Mouse (Mus musculus) ovary, adult 18-20 months (tissue): ENCODE measurements around the gene Prkcb.
"Not testable (repeated sequence)": the region's sequence is repeated elsewhere in the genome, so short reads cannot be mapped to it uniquely, and the experiment has no call there.

ENCODE experiments used
- DNase-seq: peaks from one replicate; pipeline ENCODE4 v3.0.0; 2022; ENCODE audit warnings: low spot score, mixed read lengths

The Prkcb gene

DNA sequence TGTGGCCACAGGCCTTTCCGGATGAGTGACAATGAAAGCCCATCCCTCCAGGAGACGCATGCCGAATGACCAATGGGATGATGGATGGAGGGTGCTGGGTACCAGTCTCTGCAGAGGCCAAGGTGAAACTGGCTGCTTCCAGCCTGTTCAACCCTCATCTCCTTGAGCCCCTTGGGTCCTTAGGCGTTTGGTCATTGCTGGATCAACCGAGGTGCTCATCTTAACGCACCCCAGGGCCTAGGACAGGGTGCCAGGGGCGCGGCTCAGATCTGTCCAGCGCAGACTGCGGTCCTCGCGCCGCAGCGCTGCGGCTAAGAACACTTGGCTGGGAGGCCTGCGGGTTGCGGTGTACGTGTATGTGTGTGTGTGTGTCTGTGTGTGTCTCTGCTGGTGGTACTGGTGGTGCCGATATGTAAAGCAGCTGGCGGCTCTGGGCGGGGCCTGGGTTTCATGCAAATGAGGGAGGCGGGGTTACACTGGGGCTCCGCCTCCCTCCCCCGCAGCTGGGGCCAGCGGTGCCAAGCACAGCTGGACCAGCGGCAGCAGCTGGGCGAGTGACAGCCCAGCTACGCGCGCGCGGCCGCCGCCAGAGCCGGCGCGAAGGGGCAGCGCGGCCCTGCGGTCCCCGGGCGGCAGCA lies at the start of gene Prkcb:
Gene Prkcb, plus strand, starts transcription at position 147 of the 638 bp plus-strand sequence.
- DNase-seq, result peak; percentile 39

DNA sequence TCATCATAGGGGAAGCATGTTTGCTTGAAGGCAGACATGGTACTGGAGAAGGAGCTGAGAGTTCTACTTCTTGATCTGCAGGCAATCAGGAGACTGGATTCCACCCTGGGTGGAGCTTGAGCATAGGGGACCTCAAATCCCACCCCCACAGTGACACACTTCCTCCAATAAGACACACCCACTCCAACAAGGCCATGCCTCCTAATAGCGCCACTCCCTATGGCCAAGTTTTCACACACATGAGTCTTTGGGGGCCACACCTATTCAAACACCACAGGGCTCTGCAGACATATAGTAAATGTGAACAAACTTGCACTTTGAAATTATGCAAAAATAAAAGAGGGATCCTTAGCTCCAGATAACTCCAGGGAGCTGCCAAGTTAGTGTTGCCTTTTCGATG lies 49.6 kb upstream of the Prkcb start:
- no peak for DNase-seq

DNA sequence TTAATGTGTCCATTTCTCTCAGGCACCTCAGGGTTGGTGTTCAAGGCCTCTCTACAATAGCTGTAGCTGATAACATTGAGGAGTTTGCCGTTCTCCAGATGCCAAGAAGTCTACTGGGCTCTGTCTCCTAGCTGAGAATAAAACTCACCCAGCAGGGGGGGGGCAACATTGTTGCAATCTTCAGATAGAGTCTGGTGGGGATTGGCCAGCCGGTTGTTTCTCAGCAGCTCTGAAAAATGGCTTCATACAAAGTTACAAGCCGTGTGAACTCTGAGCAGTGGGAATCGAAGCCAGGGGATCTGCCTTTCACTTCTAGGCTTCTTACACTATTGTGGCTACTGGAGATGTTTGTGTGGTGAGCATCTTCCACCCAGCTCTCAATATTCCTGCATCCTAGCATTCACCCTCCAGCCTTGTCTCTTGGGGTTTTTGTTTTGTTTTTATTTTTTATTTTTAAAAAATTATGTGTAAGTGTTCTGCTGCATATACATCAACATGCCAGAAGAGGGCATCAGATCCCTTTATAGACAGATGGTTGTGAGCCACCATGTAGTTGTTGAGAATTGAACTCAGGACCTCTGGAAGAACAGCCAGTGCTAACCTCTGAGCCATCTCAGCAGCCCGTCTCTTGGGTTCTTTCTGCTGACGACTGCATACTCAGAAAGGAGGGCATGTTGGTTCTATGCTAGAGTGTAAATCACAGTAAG lies 48.0 kb upstream of the Prkcb start:
- no peak for DNase-seq

DNA sequence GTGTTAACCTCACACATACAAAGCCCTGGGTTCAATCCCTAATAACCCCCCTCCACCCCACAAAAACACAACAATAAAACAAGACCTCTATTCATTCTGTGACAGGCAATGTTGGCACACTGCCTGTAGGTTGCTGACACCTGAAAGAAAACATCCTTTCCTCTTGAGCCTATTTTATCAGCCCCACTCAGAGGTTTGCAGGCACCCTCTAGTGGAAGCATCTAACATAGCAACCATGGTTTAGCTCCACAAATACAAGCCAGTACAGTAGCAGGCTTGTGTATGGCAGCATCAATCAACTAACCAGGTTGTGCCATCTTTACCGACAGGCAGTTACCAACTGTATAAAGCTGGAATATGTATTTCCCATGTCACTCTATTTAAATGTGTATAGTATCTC lies 46.3 kb upstream of the Prkcb start:
- no peak for DNase-seq

DNA sequence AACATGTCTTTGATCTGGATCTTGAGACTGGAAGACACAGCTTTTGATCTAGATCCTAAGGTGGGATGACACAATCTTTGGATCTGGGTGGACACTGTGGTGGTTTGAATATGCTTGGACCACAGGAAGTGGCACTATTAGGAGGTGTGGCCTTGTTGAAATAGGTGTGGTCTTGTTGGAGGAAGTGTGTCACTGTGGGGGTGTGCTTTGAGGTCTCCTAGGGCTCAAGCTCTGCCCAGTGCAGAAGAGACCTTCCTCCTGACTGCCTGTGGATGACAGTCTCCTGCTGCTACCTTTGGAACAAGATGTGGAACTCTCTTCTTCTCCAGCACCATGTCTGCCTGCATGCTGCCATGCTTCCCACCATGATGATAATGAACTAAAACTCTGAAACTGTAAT lies 45.8 kb upstream of the Prkcb start:
- DNase-seq, result not testable (repeated sequence)

DNA sequence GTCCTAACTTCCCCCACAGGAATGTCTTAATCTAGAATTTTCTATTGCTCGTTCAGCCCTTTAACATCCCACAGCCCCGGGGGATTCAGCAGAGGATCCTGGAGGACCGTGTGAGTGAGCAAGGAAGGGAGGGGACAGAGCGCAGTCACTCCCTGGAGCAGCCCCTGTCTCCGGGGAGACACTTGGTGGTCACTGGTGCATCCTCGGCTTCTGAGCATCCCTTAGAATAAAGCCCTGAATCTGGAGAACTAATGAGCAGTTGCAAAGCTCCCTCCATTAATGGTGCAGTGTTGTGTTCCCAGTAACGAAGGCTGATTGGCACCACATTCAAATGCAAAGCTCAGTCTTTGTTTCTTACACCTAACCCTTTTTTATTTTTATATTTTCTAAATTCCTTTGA lies 44.4 kb upstream of the Prkcb start:
- no peak for DNase-seq

DNA sequence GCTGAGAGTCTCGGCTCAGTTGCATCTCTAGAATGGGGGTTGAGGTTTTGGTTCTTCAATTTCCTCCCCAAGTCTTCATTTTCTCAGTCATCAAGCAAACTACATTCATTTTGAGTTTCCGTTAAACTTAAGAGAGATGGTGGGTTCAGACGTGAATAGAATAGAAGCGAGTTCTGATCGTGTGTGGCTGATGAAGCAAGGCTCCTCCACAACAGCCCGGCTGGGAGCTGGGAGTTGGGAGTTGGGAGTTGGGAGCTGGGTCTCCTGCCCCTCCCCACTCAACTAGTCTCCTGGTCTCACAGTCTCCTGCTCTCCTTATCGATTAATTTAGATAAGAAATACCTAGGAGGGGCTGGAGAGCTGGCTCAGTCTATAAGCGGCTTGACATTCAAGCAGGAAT lies 44.0 kb upstream of the Prkcb start:
- DNase-seq, result no peak

DNA sequence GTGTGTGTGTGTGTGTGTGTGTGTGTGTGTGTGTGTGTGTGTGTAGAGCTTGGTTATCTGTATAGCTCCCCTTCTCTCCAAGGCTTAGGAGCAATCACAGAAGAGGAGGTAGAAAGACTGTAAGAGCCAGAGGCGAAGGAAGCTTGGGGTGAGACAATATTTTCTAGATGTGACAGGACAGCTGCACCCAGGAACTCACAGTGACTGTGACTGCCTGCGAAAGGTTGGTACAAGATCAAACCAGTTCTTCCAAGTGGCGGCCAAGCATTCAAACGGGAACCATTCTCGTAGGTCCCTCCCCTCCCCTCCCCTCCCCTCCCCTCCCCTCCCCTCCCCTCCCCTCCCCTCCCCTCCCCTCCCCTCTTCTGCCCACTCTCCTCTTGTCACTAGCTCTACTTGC lies 42.6 kb upstream of the Prkcb start:
- DNase-seq, result no peak

DNA sequence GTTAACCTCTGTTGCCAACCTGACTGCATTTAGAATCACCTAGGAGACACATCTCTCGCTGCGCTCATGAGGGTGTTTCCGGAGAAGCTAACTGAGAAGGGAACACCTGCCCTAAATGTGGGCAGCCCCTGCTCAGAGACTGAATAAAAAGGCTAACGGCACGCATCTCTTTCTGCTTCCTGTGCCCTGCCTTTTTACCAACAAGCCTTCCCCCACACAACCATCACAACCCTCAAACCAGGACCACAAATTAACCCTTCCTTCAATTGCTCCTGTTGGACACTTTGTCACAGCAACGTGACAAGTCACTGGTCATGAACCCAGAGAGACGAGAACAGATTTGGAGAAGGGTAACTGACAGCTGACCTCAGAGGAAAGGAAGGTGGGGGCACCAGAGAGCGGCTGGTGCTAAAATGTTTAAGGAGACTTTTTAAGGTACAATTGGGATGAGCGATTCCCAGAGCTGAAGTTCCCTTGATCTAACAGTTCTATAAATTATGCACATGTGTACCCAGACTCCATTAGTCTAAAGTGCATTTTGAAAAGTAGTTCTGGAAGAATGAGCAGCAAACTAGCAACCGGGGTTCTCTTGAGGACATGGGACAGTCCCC lies 41.2 kb upstream of the Prkcb start:
- DNase-seq, result no peak

DNA sequence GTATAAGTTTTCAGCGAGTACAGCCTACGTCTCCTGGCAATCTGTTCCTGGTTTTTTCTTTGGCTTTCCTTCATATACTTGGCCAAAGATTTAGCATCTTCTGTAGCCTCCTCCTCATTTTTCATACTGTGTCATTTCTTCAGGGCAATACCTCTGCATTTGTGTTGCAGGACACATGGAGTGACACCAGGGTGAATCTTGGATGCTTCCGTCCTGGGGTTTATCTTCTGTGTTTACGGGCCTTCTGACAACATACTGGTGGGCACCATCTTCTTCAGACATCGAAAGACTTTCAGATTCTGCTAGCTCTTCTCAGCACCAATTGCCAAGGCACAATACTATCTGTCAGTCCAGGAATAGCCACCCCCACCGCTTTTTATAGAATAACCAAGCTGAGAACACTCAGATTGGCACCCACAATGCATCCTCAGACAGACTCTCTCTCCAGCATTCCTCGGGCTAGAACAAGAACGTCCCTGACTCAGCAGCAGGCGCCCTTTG lies 39.2 kb upstream of the Prkcb start:
- DNase-seq, result no peak

DNA sequence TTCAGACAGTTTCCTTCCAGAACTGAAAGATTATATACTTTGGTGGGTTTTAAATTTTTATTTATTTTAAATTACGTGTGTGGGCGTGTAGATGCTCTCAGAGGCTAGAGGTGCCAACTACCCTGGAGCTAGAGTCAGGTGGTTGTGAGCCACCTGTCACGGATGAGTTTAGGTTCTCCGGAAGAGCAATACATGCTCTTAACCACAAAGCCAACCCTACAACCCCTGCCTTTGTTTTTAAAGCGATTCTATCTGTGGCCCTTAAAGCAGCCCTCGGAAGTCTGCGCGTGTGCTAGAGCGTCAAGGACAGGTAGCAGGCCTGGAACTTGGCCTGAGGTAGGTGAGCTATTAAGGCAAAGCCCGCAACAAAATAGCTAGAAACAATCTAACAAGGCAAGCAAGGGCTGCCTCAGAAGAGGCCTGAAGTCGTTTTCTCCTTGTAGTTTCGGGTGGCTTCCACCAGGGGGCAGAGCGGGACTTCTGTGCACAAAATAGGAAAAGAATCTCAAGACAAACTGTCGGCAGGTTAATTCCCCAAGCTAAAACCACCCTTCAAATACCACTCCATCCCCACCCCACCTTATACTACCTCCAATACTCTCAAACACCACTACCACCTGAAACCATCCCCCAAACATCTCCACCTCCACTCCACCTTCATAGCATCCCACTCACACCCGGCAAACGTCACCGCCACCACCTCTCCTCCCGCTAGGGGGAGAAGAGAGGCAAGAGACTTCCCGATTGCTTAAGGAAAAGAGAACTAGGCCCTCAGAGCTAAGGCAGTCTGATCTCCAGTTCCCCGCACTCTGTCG lies 37.1 kb upstream of the Prkcb start:
- peak; percentile 38 for DNase-seq

DNA sequence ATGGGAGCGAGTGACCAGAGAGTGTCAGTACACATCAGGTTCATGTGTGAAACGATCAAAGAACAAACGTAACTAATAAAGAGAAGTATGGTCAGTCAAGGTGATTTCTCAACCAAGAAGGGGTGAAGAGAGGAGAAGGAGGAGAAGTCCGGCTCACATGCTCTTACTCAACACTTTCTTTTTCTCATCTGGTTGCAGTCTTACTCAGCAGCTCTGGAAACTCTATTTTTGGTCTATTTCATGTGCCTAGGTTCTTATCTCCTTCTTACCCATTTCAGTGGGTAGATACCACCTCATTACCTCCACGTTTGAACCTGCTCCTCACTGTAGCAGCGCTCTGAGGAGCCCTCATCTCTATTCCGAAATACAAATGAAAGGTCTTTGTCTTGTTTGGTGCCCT lies 31.8 kb upstream of the Prkcb start:
- no peak for DNase-seq

DNA sequence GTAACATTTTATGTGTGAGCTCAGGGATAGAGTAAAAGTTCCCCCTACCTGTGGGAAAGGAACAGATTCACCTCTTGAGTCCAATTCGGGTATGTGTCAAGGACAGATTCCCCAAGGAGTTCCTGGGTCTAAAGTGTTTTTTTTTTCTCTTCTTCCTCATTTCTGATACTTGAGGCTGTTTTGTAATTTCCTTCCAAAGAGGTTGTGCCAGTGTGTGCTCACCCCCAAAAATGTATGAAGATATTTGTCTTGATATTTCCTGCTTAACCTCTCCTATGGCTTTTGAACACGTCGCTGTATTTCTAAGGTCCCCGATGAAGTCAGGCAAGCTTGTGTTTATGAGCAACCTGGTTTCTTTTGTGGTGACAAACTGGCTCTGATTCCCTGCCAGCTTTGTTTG lies 30.0 kb upstream of the Prkcb start:
- DNase-seq, result no peak

DNA sequence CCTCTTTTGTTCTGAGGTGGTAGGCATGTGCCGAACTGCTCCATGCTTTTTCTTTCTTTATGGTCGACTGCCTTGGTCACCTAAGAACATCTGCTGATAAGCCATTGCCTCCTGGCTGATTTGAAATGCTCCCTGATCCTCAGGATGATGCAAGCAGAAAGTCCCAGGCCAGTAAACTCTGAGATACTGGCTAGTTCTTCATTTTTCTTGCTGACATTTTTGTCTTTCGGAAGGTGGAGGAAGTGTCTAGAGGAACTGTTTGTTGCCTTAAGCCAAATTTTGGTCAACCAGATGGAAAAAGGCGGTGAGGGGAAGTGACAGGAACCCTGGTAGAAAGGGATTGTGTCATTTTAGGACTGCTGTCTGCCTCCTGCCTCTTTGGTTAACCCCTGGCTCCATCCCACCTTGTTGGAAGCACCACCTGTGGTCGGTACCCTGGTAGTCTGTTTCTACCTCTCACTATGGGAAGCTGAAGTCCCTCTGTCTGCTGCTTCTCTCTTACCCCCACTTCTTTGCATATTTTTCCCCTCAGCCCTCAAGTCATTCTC lies 28.4 kb upstream of the Prkcb start:
- no peak for DNase-seq

DNA sequence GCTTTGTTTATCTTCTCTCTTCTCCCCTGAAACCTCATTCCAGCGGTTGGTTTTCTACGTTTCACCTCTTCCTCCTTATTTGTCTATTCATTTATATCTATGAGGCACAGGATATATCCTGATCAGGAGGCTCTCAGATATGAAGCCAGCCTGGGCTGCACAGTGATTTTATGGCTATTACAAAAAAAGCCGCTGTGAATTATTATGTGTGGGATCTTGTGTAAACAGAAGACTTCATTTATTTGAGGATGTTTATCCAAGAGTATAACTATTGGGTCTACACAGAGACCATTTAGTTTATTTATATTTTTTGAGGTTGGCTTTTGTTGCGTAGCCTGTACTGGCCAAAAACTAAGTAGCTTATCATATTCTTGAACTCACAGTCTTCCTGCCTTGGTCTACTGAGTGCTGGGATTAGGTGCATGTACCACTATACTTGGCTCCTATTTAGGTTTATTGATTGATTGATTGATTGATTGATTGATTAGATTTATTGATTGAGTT lies 19.5 kb upstream of the Prkcb start:
- no peak for DNase-seq

DNA sequence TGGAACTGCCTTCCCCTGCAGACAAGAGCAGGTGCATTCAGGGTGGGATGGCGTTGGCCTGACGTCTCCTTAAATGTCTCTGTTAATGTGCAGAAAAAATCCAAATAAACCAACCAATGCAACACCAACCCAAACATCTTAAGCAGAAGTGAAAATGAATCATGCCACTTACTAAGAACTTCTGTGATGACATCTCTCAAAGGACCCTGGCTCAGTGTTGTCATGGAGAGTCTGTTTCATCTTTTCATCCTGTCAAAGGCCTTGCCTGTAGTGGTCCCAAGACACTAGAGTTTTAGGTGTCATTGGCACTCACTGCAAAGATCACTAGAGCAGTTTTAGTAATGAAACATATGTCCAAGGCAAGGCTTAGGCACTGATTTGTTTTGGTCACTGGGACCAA lies 16.2 kb upstream of the Prkcb start:
- DNase-seq, result no peak

DNA sequence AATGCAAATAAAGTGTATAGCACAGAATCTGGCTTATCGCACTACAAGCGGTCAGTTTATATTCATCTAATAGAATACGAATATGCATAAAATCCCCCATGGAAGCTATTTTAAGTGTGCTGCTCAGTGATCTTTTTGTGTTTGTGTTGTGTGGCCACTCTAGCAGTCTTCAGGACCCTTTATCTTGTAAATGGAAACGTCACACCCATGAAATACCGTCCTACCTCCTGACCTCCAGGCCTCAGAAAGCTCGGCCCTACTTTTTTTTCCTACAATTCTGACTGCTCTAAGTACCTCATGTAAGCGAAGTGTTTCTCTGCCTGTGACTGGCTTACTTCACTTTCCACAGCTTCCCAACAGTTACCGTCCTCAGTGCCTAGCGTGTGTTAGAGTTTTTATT lies 9.0 kb upstream of the Prkcb start:
- DNase-seq, result no peak

DNA sequence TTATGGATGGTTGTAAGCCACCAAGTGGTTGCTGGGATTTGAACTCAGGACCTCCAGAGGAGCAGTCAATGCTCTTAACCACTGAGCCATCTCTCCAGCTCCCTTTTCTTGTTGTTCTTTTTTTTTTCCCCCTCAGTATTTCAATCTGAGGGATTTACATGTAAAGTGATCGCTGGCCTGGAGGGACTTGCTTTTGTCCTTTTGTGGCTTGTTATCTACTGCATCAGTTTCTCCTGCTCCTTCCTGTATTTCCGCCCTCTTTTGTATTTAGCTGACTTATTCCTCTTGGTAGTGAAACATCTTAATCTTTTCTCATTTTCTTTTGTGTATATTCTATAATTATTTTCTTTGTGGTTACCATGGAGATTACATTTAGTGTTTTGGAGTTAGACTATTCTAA lies 8.2 kb upstream of the Prkcb start:
- DNase-seq, result no peak

DNA sequence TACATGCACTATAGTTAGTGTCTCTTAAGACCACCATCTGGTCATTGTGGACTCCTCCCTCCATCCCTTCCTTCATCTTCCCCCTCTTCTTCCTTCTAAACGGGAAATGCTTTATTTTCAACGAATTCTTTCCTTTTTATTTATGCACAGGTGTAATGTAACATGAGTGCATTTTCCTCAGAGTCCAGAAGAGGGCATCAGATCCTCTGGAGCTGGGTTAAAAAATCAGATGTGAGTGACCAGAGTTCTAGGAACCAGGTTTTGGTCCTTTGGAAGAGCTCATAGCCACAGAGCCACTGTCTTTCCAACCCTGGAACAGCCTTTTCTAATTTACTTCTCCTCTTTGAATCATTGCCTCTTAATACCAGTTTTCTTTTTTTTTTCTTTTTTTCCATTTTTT lies 6.0 kb upstream of the Prkcb start:
- DNase-seq, result no peak

DNA sequence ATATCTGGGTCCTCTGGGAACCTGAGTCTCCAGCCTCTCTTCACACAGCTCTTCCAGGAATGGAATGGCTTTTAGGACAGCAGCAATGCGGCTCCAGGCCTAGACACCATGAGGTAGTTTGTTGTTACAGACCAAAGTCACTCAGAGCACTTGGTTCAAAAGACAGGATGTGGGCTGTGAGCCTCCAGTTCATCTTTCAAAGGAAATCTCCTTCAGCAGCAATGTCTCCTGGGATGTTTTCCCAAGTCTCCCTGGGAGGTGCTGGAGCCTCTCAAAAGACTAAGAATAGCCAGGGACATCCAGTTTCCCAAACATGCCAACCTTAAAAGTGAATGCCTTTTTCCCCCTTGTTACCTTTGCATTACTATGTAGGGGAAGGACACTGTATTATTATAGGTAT lies 1.3 kb upstream of the Prkcb start:
- no peak for DNase-seq

DNA sequence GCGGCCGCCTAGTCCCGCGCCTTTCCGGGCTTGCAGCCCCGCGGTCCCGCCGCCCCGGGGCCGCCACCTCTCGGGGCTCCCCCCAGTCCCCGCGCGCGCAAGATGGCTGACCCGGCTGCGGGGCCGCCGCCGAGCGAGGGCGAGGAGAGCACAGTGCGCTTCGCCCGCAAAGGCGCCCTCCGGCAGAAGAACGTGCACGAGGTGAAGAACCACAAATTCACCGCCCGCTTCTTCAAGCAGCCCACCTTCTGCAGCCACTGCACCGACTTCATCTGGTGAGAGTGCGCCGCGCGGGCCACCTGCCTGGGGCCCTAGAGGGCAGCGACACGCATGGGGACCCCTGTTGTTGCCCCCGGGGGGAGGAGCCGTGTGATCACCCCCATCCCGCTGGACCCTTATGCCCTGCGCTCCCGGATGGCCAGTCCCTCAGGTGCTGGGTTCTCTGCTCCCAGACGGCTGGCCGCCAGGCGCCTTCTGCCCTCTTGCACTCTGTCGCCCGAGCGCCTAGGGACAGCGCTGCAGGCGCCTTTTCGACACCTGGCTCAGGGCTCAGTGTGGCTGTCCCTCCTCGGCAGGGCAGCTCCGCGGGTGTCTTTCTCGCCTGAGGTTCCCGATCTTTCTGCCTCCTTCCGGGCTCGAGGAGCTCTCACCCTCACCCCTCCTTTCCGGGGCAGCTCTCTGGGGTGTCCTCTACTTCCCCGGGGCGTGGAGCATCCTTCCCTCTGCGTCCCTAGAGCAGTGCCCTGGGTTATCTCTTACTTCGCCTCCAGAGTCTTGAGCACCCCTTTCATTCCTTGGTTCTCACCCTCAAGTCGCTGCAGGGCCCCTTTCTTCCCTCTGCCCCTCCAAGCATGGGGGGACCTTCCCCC lies 926 bp downstream of the Prkcb start:
- no peak for DNase-seq
